Mouse (Mus musculus) heart, postnatal 0 days (tissue): ENCODE data around the gene Prnd.

ENCODE experiments used
- CTCF ChIP-seq: IDR thresholded peaks from 2 replicates; pipeline ENCODE4 v1.5.1; 2016; ENCODE audit warnings: antibody characterized with exemption, control low read depth, low read depth
- EP300 ChIP-seq: IDR thresholded peaks from 2 replicates; pipeline ENCODE4 v1.6.1; 2016; ENCODE audit warnings: antibody characterized with exemption, low read depth

DNA sequence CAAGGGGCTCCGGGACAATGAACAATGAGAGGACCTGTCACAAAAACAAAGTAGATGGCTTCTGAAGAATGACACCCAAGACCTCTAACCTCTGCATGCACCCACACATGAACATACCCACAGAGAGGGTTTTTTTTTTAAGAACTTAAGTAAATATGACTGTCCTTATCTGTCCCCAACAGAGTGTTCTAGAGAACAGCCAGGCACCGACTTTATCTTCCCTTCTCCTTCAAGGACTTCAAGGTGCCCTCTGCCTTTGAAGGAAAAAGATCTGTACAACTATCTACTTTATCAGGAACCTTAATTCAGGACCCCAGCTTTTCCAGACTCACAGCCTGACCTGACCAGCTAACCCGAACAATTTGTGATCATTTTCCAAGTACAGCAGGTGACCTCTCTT is 10.2 kb upstream of the Prnd start:
- TF ChIP-seq CTCF (no peak), EP300 (no peak)
